Mouse (Mus musculus): ENCODE data around the gene Vangl2.
"Not testable (repeated sequence)": the region's sequence is repeated elsewhere in the genome, so short reads cannot be mapped to it uniquely, and the experiment has no call there.

Gene Vangl2

GRCm38 (mm10) chr1:172001665-172002064, 26.6 kb downstream of the Vangl2 start:
- no peak for DNase-seq (ENCODE audit: low read depth, low spot score)

- DNase-seq (ENCODE audit: low read depth, low spot score): peak; percentile 54
Measured at GRCm38 (mm10) chr1:172000641-172001040, 27.6 kb downstream of the Vangl2 start.

- no peak for DNase-seq (ENCODE audit: low read depth, low spot score)
Measured at GRCm38 (mm10) chr1:171998820-171999597, 29.2 kb downstream of the Vangl2 start.

GRCm38 (mm10) chr1:171996701-171997100, 31.5 kb downstream of the Vangl2 start:
- no peak for DNase-seq (ENCODE audit: low read depth, low spot score)

DNA sequence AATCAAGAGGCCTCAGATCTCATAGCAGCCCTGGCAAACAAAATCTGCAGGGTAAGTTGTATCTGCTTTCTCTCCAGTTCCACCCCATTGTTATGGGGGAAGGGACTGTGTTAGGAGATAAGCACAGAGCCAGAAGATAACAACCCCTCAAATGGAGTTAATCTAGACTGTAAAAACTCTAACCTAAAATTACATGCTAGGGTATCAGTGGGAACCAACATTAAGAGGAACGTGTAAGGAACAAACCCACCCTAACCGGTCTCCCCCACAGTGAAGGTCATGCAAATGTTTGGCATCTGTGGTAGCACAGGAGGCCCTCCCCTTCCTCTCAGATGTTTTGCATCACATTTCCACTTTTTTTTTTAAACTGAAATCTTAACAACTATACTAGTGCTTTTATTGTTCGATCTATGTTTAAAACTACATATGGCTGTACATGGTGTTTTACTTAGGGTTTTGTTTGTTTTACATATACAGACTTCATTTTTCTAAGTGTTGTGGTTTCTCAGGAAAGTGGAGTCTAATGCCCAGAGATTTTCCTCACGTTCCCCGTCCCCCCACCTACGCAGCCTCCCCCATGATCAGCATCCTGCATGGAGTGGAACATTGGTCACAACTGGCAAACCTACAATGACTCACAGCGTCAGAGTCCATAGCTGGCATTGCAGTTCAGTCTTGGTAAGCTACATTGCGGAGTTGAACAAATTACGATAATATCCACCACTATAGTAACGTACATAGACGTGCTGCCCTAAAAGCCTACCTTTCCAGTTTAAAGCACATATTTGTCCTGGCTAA, 33.1 kb downstream of the Vangl2 start:
- DNase-seq (ENCODE audit: low read depth, low spot score): no peak

GRCm38 (mm10) chr1:171994501-171994900, 33.7 kb downstream of the Vangl2 start:
- DNase-seq (ENCODE audit: low read depth, low spot score): no peak

DNA sequence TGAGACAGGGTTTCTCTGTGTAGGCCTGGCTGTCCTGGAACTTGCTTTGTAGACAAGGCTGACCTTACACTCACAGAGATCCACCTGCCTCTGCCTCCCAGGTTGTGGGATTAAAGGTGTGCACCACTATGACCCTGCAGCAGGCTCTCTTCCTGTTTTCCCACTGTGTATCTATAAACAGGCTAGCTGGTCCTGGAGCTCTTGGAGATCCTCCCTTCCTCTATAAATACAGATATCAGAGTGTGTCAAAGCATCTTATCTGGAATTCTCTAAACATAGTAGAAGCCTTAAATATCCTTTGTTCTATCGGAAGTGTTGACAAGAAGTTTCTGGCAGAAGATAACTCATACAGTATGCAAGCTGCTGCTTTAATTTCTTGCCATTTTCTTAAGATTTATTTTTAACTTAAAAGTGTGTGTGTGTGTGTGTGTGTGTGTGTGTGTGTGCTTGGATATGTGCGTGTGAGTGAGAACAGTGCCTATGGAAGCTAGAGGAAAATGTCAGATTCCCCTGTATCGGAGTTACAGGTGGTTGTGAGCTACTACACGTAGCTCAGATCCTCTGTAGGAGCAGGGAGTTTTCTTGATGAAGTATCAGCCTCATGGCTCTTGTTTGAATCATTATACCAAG, 35.2 kb downstream of the Vangl2 start:
- no peak for DNase-seq (ENCODE audit: low read depth, low spot score)

- no peak for DNase-seq (ENCODE audit: low read depth, low spot score)
Measured at GRCm38 (mm10) chr1:171991883-171992282, 36.4 kb downstream of the Vangl2 start.

- DNase-seq (ENCODE audit: low read depth, low spot score): no peak
Measured at GRCm38 (mm10) chr1:171984121-171984520, 44.1 kb downstream of the Vangl2 start.

GRCm38 (mm10) chr1:171983372-171984001, 44.8 kb downstream of the Vangl2 start:
- DNase-seq (ENCODE audit: low read depth, low spot score): no peak

- no peak for DNase-seq (ENCODE audit: low read depth, low spot score)
Measured at GRCm38 (mm10) chr1:171982740-171983139, 45.5 kb downstream of the Vangl2 start.

DNA sequence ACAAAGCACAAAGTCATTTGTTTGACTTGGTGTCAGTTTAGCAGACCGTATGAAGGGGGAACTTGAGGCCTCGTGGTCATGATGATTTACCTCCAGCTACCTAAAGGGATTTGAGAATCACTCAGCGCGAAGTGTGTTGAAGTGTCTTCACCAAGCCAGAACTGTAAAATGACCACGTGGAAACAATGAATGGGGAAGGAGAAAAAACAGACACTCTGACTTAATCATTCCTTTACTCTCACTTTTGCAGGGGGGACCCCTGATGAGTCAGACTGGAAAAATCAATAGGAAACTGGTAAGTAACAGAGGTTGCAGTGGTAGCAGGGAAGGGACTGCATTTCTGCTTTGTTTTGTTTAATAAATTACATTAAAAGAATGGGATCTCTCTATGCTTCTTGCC, 46.1 kb downstream of the Vangl2 start:
- DNase-seq (ENCODE audit: low read depth, low spot score): no peak

DNA sequence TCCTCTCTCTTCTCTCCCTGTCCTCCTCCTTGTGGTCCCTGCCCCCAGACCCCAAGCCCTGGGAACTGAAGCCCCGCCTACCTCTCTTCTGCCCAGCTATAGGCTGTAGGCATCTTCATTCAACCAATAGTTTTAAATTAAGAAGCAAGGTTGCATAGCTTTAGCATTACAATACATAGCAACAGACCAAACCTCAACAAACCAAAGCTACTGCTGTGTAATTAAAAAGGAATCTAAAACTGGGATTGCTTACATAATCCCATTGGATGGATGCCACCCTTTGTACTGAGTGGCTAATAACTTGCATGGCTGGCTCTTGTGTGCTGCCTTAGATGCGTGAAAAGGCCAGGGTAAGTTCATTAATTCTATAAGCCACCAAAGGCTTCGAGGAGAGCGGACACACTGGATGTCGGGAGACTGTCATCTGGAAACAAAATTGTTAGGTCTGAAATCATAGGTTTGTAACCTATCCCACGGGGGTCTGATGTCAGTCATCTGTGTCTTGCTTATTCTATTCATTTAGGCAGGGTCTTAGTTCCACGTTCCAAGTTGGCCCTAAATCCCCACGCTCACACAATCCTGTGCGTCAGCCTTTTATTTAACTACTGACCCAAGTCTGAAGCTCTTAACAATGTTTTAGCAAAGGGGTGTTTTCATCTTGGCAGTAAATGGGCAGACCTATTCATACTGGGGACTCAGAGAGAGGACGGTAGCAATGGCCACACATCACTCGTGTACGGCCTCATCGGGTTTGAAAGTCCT, 48.1 kb downstream of the Vangl2 start:
- DNase-seq (ENCODE audit: low read depth, low spot score): no peak

DNA sequence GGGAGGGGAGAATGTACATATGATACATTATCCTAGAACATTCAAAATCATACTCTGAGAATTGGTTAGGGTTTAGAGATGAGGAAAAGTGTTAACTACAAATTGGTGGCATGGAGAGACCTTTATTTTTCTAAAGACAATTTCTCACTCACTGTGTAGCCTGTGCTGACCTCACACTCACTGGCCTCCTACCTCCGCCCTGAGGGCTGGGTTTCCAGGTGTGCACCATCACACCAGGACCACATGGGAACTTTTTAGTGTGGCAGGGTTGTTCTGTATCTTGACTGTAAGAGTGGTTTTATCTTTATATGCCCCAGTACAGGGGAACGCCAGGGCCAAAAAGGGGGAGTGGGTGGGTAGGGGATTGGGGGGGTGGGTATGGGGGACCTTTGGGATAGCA, 50.4 kb downstream of the Vangl2 start:
- no peak for DNase-seq (ENCODE audit: low read depth, low spot score)

DNA sequence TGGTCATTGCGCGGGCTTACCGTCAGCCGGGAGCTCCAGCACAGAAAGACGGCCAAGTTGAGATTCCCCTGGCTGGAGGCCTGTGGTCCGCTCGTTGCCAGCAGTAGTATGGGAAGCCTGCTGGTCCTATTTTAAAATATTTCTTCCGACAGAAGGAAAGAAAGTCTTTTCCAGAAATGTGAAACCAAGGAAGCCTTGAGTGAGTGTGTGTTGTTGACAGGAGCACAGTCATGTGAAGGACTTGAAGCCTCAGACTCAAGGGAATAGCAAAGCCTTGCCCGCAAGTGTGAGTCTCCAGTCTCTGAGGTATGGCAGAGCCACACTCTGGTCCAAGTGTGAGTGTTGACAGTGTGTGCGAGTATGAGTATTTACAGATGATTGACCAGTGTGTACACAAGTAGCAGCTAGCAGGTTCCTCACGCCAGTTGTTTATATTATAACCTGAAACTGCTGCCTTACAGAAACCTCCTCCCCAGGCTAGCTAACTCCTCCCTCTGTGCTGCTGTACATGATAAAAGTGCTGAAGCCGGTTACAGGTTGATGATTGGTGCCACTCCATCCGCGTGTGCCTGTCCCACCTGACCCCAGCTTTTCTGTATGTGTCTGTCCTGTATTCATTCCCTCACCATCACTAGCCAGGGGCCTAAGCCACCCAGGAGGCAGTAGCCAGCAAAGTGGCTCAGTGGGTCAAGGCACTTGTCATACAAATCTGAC, 51.3 kb downstream of the Vangl2 start:
- DNase-seq (ENCODE audit: low read depth, low spot score): no peak

DNA sequence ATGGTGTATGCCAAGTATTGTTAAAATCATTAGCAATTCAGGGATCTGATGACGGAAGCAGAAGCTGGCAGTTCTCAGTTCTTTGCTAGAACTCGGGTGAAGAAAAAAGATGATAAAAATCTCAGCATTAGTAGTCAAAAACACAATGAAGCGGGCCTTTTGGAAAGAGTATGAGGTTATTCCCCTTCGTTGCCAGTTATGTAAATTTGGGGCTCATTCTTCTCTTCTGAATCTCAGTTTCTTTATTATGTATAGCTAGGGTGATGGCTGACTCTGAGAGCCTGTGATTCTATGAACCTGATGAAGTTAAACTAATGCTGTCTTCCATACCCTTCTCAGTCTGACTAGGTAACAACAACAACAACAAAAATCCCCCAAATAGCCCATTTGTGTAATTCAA, 52.4 kb downstream of the Vangl2 start:
- DNase-seq (ENCODE audit: low read depth, low spot score): no peak

DNA sequence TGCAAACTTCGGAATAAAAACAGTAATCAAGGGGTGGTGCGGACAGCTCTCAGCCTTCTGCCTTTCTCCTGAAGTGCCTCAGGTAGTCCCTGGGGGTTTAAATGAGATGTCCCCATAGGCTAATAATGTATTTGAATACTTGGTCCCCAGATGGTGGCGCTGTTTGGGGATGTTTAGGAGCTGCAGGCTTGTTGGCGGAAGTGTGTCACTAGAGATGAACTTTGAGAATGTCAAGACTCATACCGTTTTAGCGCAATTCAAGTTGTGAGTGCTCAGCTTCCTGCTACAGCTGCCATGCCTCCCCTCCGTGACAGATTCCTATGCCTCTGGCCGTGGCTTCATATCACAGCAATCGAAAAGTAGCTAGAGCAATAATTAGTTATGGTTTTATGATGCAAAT, 52.9 kb downstream of the Vangl2 start:
- DNase-seq (ENCODE audit: low read depth, low spot score): no peak

GRCm38 (mm10) chr1:171974361-171974760, 53.9 kb downstream of the Vangl2 start:
- DNase-seq (ENCODE audit: low read depth, low spot score): not testable (repeated sequence)

DNA sequence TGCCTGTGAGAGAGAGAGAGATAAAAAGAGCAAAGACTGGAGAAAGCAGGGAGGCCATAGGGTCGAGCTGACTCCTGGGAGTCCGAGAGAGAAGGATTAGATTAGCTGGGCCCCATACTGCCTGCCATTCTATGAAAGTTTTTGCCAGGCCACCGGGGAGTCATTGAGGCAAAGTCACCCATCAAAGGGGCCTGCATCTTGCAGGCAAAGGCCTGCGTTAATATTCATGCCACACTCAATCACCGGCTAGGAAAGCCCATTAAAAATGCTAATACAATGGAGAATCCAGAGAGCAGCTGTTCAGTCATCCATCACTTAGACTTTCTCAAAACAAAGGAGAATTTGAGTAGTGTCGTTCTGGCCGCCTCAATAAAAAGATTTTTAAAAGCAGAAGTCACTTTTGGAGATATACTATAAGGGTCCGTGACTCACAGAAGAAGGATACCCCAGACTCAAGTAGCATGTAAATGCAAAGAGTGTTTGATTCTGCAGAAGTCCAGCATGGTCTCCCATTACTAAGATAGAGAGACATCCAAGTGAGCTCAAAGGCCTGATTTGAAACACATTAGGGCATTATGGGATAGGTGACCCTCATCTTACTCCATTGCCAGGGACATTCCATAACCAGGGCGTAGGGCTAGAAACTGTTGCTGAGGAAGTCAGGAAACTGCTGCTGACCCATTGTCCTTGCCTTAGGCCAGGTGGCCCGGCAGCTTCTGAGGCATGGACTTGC, 57.2 kb downstream of the Vangl2 start:
- peak; percentile 59 for DNase-seq (ENCODE audit: low read depth, low spot score)

GRCm38 (mm10) chr1:171969221-171969620, 59.0 kb downstream of the Vangl2 start:
- DNase-seq (ENCODE audit: low read depth, low spot score): no peak
